Mouse (Mus musculus): Measurements from ENCODE around the gene Zfp710. TPM values are rescaled to one million over a fixed set of nuclear protein-coding genes. Genes with fewer than 3 reads are reported as not detected.

The Zfp710 gene
- polyA plus RNA-seq, 1 experiment from 2014 or later = 15.3 TPM

DNA sequence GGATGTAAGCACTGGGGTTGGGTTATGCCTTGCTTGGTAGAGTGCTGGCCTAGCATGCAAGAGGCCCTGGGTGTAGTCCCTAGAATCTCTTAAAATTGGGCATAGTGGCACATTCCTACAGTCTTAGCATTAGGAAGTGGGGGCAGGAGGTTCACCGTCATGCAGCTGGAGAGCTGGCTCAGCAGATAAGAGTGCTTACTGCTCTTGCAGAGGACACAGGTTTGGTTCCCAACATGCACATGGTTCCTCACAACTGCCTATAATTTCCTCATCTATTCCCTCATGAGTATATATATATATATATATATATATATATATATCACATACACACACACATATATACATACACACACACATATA is 110.5 kb downstream of the Zfp710 start:
- no peak overlapping the region for H3K9ac ChIP-seq (ENCODE audit: low read depth, low read length)
- H3K4me3 ChIP-seq (replicated peaks; ENCODE audit: low read depth, low read length) = no peak overlapping the region
- peaks cover 11% of the 10 kb centered on the region; the same call in 1 of the 2 replicates for H3K4me1 ChIP-seq (replicated peaks; ENCODE audit: insufficient read depth, low read length)
- H3K4me2 ChIP-seq (ENCODE audit: low read length) = no peak overlapping the region
- DNase-seq (ENCODE audit: low spot score) (no peak), ATAC-seq (replicated peaks; ENCODE audit: low FRiP score, low read depth) (peak; percentile 37; the same call in 1 of the 2 replicates)
- 56% methylated on average over 1 of the region's 1 CpGs for WGBS
- no peak for TF ChIP-seq CTCF (IDR thresholded peaks at IDR 0.05; ENCODE audit: low read depth)
- H3K27ac ChIP-seq = peak overlapping the region; percentile 86
- no peaks in the 10 kb centered on the region for H3K36me3 ChIP-seq (ENCODE audit: insufficient read depth, low read length)
- H3K27me3 ChIP-seq (ENCODE audit: insufficient read depth, low read length) = no peaks in the 10 kb centered on the region
- no peaks in the 10 kb centered on the region; the same call in 1 of the 2 replicates for H3K9me3 ChIP-seq (replicated peaks; ENCODE audit: low read length)

- H3K4me1 ChIP-seq (replicated peaks; ENCODE audit: insufficient read depth, low read length) = peaks cover 14% of the 10 kb centered on the region; the same call in 1 of the 2 replicates
- H3K9ac ChIP-seq (ENCODE audit: low read depth, low read length) = no peak overlapping the region
- H3K4me3 ChIP-seq (replicated peaks; ENCODE audit: low read depth, low read length) = no peak overlapping the region
- no peak for TF ChIP-seq CTCF (IDR thresholded peaks at IDR 0.05; ENCODE audit: low read depth)
- DNase-seq (ENCODE audit: low spot score) = no peak
- H3K4me2 ChIP-seq (ENCODE audit: low read length) = no peak overlapping the region
- no peaks in the 10 kb centered on the region for H3K27me3 ChIP-seq (ENCODE audit: insufficient read depth, low read length)
- no peak for ATAC-seq (replicated peaks; ENCODE audit: low FRiP score, low read depth)
- WGBS = 88% methylated on average over 1 of the region's 1 CpGs
- H3K9me3 ChIP-seq (replicated peaks; ENCODE audit: low read length) = no peaks in the 10 kb centered on the region; the same call in 1 of the 2 replicates
- H3K36me3 ChIP-seq (ENCODE audit: insufficient read depth, low read length) = no peaks in the 10 kb centered on the region
- no peak overlapping the region for H3K27ac ChIP-seq
These were observed 113.8 kb downstream of the Zfp710 start for GRCm38 (mm10) chr7:80138375-80138774.

DNA sequence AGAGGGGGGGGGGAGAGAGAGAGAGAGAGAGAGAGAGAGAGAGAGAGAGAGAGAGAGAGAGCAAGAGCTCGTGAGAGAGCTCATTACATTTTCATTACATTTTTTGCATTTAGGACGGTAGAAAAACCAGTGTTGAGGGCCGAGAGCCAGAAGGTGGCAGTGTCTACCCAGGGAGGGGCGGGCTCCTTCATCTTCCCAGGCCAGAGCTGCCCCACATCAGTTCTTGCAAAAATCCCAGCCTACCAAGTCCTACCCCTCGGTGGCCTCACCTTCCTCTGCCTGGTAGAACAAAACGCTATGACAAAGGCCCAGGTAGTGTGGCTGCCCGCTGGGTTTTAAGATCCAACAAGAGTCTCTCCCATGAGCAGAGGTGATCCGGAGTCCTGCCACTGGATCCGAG is 116.2 kb downstream of the Zfp710 start:
- Histone ChIP-seq H3K27me3 (ENCODE audit: insufficient read depth, low read length) (no peaks in the 10 kb centered on the region), H3K4me2 (ENCODE audit: low read length) (no peak overlapping the region), H3K4me3 (replicated peaks; ENCODE audit: low read depth, low read length) (no peak overlapping the region), H3K36me3 (ENCODE audit: insufficient read depth, low read length) (no peaks in the 10 kb centered on the region), H3K9me3 (replicated peaks; ENCODE audit: low read length) (no peaks in the 10 kb centered on the region; the same call in 1 of the 2 replicates), H3K9ac (ENCODE audit: low read depth, low read length) (no peak overlapping the region), H3K27ac (no peak overlapping the region), H3K4me1 (replicated peaks; ENCODE audit: insufficient read depth, low read length) (0 out of 2 replicates have a peak, but pooled peaks cover 6% of the 10 kb centered on the region)
- TF ChIP-seq CTCF (IDR thresholded peaks at IDR 0.05; ENCODE audit: low read depth) = peak; percentile 89
- DNase-seq (ENCODE audit: low spot score) (peak; percentile 93), ATAC-seq (replicated peaks; ENCODE audit: low FRiP score, low read depth) (peak; percentile 61; the same call in 1 of the 2 replicates)
- WGBS = 15% methylated on average over 9 of the region's 9 CpGs

Other genes with a start within 250 kb of the Zfp710 start
- gene Mesp1, start 231.0 kb upstream of the Zfp710 start, polyA plus RNA-seq (2015; fragmentation: Nextera tagmentation; extraction: Ambion mirVana) = 0.09 TPM in 1 of 2 replicates, not detected in the other
- gene Mesp2, start 214.1 kb upstream of the Zfp710 start, polyA plus RNA-seq (2015; fragmentation: Nextera tagmentation; extraction: Ambion mirVana) = 0.45 and 0.48 TPM in 2 replicates
- gene Anpep, start 163.8 kb upstream of the Zfp710 start, polyA plus RNA-seq (2015; fragmentation: Nextera tagmentation; extraction: Ambion mirVana) = 265 and 334 TPM in 2 replicates
- 31.5 and 37.7 TPM in 2 replicates for gene Ap3s2, start 104.2 kb upstream of the Zfp710 start, polyA plus RNA-seq (2015; fragmentation: Nextera tagmentation; extraction: Ambion mirVana)
- gene Arpin, start 89.5 kb upstream of the Zfp710 start, polyA plus RNA-seq (2015; fragmentation: Nextera tagmentation; extraction: Ambion mirVana) = 30.6 and 34.4 TPM in 2 replicates
- gene Idh2, start 90.6 kb downstream of the Zfp710 start, polyA plus RNA-seq (2015; fragmentation: Nextera tagmentation; extraction: Ambion mirVana) = 630 and 689 TPM in 2 replicates
- gene Sema4b, start 162.0 kb downstream of the Zfp710 start, polyA plus RNA-seq (2015; fragmentation: Nextera tagmentation; extraction: Ambion mirVana) = 20.7 and 21.2 TPM in 2 replicates
- 165 and 188 TPM in 2 replicates for gene Cib1, start 208.0 kb downstream of the Zfp710 start, polyA plus RNA-seq (2015; fragmentation: Nextera tagmentation; extraction: Ambion mirVana)
- gene Gdpgp1, start 208.1 kb downstream of the Zfp710 start, polyA plus RNA-seq (2015; fragmentation: Nextera tagmentation; extraction: Ambion mirVana) = 2.1 and 2.9 TPM in 2 replicates
- 1.0 and 1.1 TPM in 2 replicates for gene Ttll13, start 221.6 kb downstream of the Zfp710 start, polyA plus RNA-seq (2015; fragmentation: Nextera tagmentation; extraction: Ambion mirVana)
- 48.9 and 50.6 TPM in 2 replicates for gene Ngrn, start 236.4 kb downstream of the Zfp710 start, polyA plus RNA-seq (2015; fragmentation: Nextera tagmentation; extraction: Ambion mirVana)
- 4.9 and 5.7 TPM in 2 replicates for gene Vps33b, start 244.8 kb downstream of the Zfp710 start, polyA plus RNA-seq (2015; fragmentation: Nextera tagmentation; extraction: Ambion mirVana)